Mouse (Mus musculus): ENCODE results near the gene Tmem104.

Gene Tmem104

GRCm38 (mm10) chr11:115264862-115265668 is 77.8 kb downstream of the Tmem104 start:
- DNase-seq (ENCODE audit: low spot score): no peak

- DNase-seq (ENCODE audit: low spot score): no peak
Measured at GRCm38 (mm10) chr11:115265771-115266399, 78.6 kb downstream of the Tmem104 start.

- DNase-seq (ENCODE audit: low spot score): no peak
Measured at GRCm38 (mm10) chr11:115266400-115266778, 79.1 kb downstream of the Tmem104 start.

- DNase-seq (ENCODE audit: low spot score): no peak
Measured at GRCm38 (mm10) chr11:115267061-115267883, 80.0 kb downstream of the Tmem104 start, which contains the start of gene Grin2c. Gene Grin2c (minus strand): TSS chr11:115267243.

- no peak for DNase-seq (ENCODE audit: low spot score)
Measured at GRCm38 (mm10) chr11:115267958-115268357, 80.7 kb downstream of the Tmem104 start.

DNA sequence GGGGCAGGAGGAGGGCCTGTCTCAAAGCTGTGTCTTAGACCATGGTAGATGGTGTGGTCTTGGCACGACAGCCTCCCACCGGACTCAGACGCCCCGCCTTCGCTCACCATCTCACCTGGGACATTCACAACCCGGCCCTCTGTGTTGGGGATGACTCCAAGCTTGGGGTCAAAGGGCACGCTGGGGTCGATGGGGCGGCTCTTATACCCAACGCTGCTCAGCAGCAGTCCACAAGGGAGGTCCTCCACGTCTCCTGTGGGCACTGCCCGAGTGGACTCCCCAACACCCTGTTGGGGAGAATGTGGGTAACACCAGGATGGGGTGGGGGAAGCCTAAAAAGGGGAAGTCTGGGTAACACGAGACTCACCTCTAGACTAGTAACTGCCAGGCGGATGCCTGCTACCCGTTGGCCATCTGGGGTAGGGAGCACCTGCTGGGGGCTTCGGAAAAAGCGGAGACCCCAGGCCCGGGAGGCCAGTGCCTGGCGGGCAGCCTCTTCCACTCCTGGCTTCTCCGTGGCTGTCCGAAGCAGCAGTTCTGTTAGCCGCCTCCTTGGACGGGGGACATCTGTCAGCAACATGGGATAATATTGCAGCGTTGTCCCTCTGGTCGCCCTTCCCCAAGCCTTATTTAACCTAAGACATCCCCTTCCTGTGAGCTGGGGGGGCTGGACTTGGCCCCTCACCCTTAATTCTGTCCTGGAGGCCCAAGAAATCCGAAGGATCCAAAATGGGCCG is 82.2 kb downstream of the Tmem104 start:
- DNase-seq (ENCODE audit: low spot score): no peak

DNA sequence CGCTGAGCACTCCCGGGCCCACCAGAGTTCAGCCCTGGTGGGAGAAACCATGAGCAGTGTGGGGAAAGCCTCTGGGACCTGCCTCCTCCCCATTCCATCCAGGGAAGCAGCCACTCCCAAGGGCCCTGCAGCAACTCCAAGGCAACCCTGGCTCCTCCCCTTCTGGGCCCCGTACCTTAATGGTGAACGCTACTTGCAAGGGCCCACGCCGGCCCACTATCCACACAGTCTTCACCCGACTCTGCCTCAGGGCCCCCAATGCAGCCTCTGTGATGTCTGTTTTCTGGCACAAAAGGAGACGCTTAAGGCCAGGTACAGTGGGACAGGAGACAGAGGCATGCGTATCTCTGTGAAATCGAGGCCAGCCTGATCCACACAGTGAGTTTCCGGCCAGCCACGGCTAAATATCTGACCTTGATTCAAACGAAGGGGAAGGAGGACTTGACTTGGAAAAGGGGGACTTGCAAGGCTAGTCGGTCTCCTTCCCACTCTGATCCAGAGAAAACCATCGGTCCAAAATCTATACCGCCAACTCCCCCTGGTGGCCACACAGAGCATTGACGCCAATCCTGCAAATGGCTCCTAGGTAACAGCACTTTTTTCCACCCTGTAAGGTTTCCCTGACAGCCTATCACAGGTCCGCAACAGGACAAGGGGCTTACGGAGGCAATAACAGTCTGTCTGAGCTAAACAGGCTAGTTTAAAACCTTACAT is 83.0 kb downstream of the Tmem104 start:
- DNase-seq (ENCODE audit: low spot score): peak; percentile 61

- no peak for DNase-seq (ENCODE audit: low spot score)
Measured at GRCm38 (mm10) chr11:115271052-115271451, 83.8 kb downstream of the Tmem104 start.

GRCm38 (mm10) chr11:115271481-115271880 is 84.2 kb downstream of the Tmem104 start:
- DNase-seq (ENCODE audit: low spot score): no peak

- no peak for DNase-seq (ENCODE audit: low spot score)
Measured at GRCm38 (mm10) chr11:115272894-115273498, 85.7 kb downstream of the Tmem104 start.

- no peak for DNase-seq (ENCODE audit: low spot score)
Measured at GRCm38 (mm10) chr11:115273735-115274134, 86.4 kb downstream of the Tmem104 start.

GRCm38 (mm10) chr11:115274178-115274577 is 86.9 kb downstream of the Tmem104 start:
- no peak for DNase-seq (ENCODE audit: low spot score)

DNA sequence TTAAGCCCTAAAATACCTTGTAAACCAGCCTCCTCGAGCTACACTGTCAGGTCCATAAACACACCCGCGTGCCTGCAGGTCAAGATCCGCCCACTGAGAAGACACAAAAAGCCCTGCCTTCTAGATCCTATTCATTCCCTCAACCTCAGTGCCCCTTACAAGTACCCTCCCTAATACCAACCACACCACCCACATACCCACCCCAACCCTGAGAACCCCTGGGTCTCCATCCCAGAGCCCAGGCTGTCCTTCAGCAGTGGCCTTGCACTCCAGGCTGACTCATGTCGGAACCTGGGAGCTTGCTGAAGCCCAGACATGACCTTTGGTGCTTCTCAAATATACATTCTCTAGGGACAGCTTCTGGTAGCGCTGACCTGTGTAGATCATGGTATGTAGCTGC is 87.5 kb downstream of the Tmem104 start:
- DNase-seq (ENCODE audit: low spot score): no peak

DNA sequence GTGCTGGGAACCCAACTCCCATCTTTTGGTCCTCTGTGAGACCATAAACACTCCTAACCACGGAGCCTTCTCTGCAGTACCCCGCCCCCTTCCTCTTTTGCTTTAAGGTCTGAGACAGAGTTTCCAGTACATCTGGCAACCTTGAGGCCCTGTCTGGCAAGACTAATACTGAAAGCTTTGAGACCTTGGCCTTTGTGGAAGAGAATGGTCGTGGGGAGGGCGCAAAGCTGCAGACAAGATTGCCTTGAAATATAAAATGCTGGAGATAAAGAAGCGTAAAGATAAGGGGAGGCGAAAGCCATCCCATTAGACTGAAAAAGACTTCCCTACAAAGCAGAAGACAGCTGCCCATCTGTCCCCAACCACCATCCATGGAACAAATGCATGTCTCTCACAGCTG is 88.2 kb downstream of the Tmem104 start:
- DNase-seq (ENCODE audit: low spot score): no peak

GRCm38 (mm10) chr11:115275954-115276353 is 88.7 kb downstream of the Tmem104 start:
- DNase-seq (ENCODE audit: low spot score): no peak

GRCm38 (mm10) chr11:115276780-115277603 is 89.7 kb downstream of the Tmem104 start, which contains the start of gene Fdxr:
Gene Fdxr (minus strand): TSS chr11:115277050.
- peak; percentile 100 for DNase-seq (ENCODE audit: low spot score)

DNA sequence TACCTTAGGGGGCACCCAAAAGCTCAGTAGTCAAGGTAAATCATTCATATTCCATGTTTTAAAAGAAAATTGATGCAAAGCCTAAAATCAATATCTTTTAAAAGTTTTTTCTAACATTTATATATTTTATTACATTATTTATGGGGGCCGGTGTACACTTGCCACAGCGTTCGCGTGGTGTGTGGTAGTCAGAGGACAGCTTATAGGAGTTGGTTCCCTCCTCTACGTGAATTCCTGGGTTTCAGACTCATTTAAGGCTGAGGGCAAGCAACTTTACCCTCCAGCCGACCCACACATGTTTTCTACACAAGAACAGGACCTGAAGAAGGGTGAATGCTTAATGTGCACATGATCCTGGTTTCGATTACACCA is 90.3 kb downstream of the Tmem104 start:
- DNase-seq (ENCODE audit: low spot score): no peak

- no peak for DNase-seq (ENCODE audit: low spot score)
Measured at GRCm38 (mm10) chr11:115278176-115278575, 90.9 kb downstream of the Tmem104 start.

DNA sequence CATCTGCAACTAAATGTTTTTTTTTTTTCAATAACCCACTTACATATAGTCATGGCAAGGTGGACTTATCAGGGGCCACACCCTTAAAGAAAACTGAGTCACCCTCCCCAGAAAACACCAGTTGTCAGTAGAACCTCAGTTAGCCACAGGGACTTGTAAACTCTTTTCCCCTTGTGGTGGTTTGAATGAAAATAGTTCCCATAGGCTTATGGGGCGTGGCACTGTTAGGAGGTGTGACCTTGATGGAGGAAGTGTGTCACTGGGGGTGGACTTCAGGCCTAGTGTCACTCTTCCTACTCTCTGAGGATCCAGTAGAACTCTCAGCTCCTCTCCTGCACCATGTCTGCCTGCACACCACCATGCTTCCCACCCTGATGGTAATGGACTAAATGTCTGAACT is 92.4 kb downstream of the Tmem104 start:
- no peak for DNase-seq (ENCODE audit: low spot score)

DNA sequence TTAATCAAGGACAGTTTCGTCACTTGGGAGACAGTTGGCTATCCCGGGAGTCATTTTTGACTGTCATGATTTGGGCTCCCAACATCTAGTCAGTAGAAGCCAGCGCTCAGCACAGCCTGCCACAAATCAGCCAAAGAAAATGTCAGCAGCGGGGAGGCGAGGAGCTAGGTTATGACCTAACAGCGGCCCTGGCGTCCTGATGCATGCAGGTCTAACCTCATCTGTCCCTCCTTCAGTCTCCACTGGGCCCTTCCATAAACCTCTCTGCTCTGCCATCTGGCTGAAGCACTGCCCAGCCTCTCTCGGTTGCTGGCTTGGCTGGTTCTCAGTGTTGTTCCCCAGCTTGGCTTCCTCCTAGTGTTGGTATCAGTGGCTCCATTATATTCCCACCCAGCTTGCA is 95.0 kb downstream of the Tmem104 start:
- no peak for DNase-seq (ENCODE audit: low spot score)
